Mouse (Mus musculus) frontal cortex, postnatal 10 days (tissue): ENCODE measurements at regions not wholly inside any gene's neighbourhood (a gene's known extent, or its start where the extent isn't known, plus 50 kb on each side); places are given as distances from the start of the nearest gene placed in this dataset.

Source experiments
- DNase-seq, 2 experiments: peaks; one replicate each; pipeline ENCODE4 v3.0.0; 2022; ENCODE audit warnings: low spot score in 2 of 2, mixed read lengths in 1 of 2

GRCm38 (mm10) chr8:15487579-15487978 lies 441.7 kb upstream of the BB014433 start:
- no peak for DNase-seq

GRCm38 (mm10) chr8:15470561-15470960 lies 424.7 kb upstream of the BB014433 start:
- DNase-seq = no peak

- no peak for DNase-seq
Measured at GRCm38 (mm10) chr8:15468540-15469476, 422.9 kb upstream of the BB014433 start.

- DNase-seq = no peak
Measured at GRCm38 (mm10) chr8:15438546-15438945, 392.7 kb upstream of the BB014433 start.

- no peak for DNase-seq
Measured at GRCm38 (mm10) chr8:15394722-15395115, 348.8 kb upstream of the BB014433 start.

DNA sequence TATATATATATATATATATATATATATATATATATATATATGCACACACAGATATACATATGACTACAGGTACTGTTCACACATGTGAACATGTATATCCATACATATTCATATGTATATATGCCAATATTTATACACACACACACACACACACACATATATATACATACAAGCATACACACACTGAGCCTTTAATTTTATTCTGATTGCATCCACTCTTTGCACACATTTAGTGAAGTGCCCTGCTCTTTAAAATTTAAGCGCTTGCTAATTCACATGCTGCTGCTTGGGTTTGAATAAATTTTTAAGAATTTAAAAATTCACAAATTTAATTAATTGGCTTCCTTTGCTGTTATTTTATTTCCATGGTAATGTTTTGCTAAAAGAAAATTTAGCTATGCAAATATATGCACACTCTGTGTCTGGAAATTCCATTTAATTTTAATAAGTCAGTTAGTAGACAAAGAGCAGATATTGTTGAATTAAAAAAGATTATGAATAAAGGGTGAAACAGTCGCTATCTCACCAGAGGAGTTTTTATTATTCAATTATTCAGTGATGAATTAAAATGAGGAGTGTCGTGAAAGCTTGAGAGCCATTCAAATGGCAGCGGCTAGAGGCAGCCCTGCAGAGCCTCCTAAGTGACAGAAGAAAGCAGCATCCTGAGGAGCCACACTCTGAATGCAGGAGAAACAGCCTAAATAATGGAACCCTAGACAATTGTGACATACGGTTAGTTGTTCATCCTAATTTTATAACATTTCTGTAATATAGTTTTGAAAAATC lies 348.3 kb upstream of the BB014433 start:
- DNase-seq = no peak

DNA sequence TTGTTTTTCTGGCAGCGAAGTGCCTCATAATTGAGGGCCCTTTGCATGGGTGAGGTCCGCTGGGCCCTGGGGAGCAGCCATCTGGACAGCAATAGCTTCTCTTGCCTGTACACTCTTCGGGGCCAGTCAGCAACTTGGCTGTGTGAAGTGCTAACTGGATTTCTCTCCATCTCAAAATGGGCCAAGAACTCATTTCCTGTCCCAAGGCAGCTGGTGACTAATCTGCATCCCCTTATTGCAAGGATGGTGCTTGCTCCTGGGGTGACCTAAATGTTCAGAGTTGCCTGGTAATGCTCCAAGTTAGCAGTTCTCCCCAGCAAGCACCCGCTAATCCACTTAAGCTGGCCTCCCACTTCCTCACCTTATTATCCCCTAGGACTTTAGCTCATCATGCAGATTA lies 346.2 kb upstream of the BB014433 start:
- DNase-seq = no peak

DNA sequence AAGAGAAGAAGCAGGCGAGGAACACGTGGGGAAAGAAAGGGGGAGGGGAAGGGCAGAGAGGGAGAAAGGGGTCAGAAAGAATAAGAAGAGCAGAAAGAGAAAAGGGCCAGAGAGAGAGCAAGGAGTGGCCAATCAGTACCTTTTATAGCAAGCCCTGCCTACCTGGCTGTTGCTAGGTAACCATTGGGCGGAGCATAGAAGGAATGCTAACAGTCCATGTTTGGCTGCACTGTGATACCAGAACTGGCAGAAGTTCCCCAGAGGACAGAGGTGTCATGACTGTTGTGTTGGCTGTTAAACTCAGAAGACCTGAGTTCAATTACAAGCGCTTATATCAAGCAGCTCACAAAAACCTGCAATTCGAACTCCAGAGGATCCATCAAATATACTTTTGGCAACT lies 342.9 kb upstream of the BB014433 start:
- no peak for DNase-seq

DNA sequence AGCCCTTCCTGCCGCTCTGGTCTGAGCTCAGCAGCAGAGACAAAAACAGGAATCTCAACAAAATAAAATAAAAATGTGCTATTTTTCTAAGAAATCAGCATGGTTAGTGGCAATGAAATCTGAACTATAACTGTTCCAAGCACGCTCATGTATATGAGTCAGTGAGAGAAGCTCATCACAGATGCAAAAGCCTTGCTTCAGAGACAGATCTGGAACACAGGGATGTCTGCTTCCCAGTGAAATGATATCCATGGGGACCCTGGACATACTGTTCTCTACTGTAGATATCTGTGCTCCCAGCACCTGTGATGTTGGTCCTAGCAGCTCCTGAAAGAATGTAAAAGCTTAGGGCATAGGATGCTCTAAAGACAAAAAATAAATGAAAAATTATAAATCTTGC lies 321.2 kb upstream of the BB014433 start:
- no peak for DNase-seq

- no peak for DNase-seq
Measured at GRCm38 (mm10) chr8:15364546-15364945, 318.7 kb upstream of the BB014433 start.

- no peak for DNase-seq
Measured at GRCm38 (mm10) chr8:15344151-15344550, 298.3 kb upstream of the BB014433 start.

DNA sequence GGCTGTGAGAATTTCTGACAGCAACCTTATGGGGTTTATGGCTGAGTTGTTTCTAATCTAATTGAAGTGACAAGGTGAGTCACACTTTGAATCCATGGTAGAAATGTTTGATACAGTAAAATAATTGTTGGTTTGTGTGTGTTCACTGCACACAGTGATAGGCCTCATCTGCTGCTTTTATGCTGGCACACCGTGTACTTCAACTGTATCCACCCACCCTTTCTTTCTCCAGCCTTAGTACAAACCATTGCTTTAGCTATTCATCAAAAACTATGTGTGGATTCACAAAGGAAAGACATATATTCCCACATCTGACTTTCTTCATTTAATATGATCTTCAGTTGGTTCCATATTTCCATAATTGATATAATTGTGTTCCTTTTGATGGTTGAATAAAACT lies 297.7 kb upstream of the BB014433 start:
- DNase-seq = no peak

- no peak for DNase-seq
Measured at GRCm38 (mm10) chr8:15334532-15334931, 288.7 kb upstream of the BB014433 start.

DNA sequence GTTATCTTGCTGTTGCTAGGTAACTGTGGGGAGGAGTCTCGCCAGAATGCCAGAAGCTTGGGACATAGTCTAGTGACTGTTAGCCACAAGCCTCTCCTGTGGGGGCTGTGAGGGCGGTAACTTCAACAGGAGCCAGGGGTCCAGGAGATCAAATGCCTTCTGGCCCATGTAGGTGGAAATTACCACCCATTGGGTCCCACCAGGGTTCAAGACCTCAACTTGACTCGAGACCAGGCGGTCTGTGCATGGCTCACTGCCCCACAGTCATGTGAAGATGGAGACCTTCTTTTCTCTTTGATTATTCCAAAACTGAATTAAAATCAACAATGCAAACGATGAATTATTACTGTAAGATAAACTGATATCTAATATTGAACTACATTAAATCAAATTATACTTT lies 281.4 kb upstream of the BB014433 start:
- DNase-seq = no peak

DNA sequence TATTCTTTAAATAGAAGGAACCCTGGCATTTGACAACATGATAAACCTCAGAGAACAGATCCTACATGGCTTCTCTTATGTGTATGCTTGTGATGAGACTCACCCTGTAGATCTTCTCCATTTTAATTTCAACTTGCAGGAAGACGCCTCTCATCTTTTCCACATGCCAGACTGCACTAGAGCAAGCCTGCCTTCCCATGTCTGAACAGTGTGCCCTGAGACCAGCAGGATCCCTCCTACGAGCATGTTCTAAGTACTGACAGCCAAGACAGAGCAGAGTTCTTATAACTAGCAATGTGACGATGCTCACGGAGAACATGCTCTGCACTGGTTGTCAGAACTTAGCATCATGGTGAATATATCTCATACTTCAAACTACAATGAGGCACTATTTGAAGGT lies 277.5 kb upstream of the BB014433 start:
- no peak for DNase-seq

DNA sequence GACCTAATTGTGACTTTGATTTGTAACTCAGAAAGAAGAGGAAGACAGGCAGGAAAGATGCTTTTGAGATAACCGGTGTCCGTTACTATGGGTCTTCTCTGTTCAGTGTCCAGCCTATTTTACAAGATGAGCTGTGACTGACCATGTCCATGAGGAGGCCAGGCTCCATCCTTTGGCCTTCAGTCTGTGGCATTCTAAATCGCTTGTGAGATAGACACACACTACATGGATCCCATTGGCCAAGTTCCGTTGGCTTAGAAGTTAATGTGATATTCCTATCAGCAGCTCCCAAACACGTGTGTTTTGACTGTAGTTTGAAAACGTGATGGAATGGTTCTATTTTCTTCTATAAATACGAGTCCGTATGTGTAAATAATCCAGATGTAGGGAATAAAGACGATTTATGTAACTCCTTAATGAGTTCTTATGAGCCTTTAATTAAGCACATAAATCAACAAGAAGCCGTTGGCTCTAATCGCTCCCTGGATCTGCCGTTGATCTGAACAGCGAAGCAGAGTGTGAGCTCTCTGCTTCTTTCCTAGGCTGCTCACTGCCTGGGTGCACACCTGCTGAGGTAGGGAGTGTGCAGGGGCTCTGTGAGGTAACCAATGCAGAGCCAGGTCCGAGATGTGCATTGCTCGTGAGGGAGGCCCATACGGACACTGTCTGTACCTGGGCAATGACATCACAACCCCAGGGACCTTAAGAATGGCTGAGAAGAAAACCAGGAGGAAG lies 272.4 kb upstream of the BB014433 start:
- no peak for DNase-seq

- no peak for DNase-seq
Measured at GRCm38 (mm10) chr8:15313481-15313880, 267.6 kb upstream of the BB014433 start.

GRCm38 (mm10) chr8:15311509-15311908 lies 265.6 kb upstream of the BB014433 start:
- no peak for DNase-seq

DNA sequence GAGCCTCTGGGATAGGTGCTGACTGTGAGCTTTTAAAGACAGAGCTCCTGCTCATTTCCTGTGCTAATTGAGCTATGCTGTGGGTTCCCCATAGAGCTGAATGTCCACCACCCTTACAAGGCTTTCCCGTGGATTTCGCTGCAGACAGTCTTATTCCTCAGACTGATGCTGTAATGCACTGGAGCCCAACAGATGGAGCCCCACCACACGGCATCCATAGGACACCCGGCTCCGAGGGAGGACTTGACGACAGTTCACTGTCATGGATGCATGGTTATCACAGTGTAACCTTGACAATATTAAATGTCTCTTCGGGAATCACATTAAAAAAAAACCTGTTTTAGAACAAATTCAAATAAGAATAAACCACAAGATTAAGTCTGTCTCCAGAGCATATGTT lies 265.2 kb upstream of the BB014433 start:
- DNase-seq = no peak

DNA sequence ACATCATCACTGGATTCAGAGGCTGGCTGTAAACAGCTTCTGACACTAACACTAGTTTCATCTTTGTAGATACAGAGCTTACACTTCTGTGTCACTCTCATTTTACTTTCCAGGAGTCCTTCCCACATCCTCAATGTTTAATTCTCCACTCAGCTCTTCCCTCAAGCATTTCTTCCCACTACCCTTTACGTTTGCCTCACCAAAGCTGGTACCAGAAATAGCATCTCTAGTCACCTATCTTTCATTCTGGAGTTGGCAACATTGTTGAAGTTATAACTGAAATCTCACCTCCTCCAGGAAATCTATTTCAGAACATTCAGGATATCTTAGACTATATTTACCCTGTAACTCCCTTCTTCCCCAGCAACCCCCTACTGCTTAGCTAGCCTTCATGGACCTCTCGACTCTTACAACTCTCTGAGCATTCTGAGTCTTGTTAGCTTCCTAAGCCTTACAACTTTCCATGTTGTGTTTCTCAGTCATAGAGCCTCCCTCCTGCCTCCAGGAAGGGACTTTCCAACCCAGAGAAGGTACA lies 258.3 kb upstream of the BB014433 start:
- no peak for DNase-seq

GRCm38 (mm10) chr8:15273775-15274174 lies 227.9 kb upstream of the BB014433 start:
- no peak for DNase-seq
